Mouse (Mus musculus): ENCODE results near the gene Vwa2.

Gene Vwa2

DNA sequence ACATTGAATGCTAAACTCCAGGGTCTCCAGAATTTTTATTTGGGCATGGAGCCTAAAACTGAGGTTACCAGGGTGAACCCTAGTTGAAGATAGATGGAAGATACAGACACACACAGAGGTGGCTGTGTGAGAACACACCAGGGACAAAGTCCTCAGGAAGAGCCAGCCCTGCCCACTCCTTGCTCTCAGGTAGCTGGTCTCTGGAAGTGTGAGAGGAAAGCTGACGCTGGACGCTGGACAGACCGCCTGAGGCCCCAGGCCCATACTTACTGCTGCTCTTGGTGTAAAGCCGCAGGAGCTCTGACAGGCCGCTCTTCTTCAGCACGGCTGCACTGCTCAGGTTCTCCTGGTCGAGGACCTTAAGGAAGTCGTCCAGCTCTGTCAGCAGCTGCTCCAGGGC lies 75.8 kb downstream of the Vwa2 start:
- no peak for DNase-seq (ENCODE audit: low read depth)

DNA sequence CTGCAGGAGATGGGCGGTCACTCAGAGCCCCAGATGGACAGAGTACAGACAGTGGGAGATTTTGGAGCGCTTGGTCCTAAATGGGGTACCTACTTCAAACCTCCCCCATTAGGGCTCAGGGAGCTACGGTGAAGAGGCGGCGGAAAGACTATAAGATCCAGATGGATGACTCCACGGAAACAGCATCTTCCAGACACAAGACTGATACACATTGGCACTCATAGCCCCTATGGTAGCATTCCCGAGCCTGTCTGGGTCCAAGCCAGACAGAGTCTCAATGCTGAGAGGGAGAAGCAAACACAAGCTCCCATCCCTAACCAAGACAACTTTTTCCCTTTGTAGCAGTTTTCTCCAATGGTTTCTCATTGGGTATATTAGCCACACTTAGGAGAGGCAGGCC lies 76.8 kb downstream of the Vwa2 start:
- DNase-seq (ENCODE audit: low read depth), result no peak

DNA sequence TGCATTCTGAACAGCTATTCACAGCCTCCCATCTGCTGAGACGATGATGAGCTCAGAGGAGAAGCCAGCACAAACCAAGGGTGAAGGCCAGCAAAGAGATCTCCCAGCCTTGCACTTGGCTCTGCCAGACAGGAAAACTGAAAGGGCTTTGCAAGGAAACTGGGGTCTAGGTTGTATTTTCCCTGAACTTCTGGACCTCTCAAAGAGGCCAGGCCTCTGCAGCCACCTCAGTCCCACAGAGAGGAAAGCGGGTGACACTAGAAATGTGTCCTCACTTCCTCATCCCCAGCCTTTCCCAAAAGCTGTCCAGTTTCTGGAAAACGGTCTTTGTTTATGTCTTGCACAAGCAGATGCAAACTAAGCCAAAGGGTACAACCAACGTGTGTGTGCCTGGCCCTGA lies 79.8 kb downstream of the Vwa2 start:
- DNase-seq (ENCODE audit: low read depth), result no peak

DNA sequence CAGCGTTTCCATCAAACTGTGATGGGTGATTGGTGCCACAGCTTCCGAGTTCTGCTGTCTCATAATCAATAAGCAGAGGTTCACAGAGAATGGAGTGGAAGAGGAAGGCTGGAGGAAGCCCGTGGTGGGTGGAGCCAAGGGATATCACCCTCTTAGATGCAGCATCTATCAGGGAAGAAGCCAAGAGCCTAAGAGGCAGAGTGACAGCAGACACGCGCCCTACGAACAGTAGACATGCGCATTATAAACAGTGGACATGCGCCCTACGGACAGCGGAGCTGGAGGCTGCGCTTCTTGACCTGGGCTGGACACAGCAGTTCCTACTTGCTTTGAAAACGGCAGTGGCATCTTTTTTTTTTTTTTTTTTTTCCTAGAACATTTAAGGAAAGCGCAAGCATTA lies 80.8 kb downstream of the Vwa2 start:
- DNase-seq (ENCODE audit: low read depth), result no peak

DNA sequence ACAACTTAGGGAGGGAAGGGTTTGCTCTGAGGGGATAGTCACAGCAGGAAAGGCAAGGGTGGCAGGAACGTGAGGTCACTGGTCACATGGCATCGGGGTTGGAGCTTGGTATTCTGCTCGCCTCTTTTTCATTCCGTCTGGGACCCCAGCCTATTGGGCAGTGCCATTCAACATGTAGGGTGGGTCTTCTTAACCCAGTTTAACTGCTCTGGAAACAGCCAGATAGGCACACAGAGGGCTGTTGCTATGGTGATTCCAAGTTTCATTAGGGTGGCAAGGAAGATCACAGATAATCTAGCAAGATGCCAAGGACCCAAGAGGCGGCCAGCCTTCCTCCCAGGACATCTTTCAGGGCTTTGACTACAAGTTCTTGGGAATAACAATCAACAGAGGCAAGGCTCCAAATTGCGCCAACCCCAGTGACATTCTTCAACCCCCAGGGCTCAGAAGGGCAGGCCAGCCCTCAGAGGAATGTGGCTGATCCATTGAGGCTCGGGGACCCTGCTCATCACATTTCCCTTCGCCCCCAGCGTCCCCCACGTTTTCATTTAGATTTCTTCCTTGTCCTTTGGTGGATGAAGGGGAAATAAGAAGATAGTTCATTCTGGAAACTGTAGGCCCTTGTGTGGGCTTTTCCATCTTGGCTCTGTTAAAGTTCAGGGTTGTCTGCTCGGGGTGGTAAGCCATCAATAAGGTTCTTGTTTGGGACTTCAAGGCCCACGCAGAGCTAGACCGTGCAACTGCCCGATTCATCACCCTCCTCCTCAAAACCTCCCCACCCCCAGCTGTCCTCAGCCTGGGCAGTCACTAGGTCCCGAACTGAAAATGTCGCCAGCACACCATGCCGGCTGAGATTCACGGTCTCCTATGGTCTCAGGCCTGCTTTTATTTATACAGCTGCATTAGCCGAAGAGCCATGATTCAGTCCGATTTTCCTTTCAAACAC lies 81.8 kb downstream of the Vwa2 start:
- DNase-seq (ENCODE audit: low read depth), result no peak

DNA sequence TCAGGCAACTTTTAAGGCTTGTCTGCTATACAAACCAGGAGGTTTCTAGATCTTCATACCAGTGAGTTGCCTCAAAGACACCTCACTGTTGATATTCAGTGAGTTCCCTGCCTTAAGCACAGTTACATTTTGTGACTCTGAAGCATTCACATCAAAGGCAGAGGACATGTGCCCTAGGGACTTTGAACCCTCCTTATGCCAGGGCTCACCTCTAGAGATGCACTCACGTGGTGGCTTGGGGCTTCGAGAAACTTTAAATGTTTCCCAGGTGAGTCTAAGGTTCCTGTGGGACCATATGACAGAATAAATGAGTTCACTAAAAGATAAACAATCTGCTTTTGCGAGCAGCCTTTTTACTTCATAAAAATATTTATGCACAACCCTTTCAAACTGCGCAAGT lies 84.0 kb downstream of the Vwa2 start:
- DNase-seq (ENCODE audit: low read depth), result no peak

DNA sequence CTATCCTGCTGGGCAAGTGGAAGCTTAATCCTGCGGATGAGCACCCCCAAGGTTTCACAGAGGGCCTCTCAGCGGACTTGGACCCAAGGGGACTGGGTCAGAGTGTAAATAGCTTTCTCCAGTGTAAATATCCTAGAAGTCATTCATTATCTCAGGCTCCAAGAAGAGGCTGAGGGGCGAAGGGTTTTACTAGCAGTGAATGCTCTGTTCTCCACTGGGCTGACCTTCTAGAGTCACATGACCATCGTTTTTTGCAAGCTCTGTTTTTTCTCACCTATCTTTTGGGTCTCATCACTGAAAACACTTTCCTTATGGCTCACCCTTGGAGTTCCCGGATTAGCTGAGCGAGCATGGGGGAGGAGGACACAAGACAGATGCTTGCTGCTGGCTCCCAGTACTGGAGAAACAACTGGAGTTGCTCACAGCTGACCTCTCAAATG lies 84.6 kb downstream of the Vwa2 start:
- no peak for DNase-seq (ENCODE audit: low read depth)

DNA sequence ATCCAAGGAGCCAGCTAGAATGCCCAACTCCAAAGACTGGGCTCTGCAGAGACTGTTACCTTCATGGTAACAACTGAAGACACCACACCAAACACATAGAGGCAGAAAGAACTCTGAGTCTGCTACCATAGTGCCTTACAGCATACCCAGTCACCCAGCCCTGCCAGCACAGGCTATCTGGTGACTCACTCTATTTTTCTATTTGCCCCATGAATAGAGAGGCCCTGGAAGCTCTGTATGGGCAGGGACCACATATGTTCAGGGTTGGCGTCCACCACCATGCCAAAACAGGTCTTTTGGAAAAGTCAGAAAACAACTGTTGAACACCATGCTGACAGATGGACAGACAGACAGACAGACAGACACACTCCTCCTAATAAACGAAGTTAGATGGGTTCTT lies 85.0 kb downstream of the Vwa2 start:
- DNase-seq (ENCODE audit: low read depth), result no peak

DNA sequence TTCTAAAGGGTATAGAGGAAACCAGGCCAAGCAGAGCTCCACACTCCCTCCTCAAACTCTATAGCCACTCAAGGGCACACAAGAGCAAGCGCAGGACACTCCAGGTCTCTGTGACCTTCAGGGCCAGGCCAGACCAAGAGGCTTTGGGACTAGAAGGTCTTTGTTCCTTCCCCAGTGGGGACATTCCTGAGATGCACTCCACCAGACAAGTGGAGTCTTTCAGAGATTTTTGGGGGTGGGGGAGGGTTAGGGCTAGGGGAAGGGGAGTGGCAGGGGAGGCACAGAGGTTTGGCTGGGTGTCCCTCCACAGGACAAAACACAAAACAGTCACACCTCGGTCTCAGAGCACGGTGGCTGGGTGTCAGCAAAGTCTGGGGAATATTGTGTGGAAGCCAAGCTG lies 85.6 kb downstream of the Vwa2 start:
- DNase-seq (ENCODE audit: low read depth), result no peak

Data from NIH3T3 (cell line).